Mouse (Mus musculus) brown adipose tissue, adult 24 weeks (tissue): ENCODE measurements around the gene Sema4g. TPM values are rescaled to one million over a fixed set of nuclear protein-coding genes. Genes with fewer than 3 reads are reported as not detected.

Experiments
- H3K27ac ChIP-seq: fragments of 200-500 bp; replicated peaks from 2 replicates; pipeline ENCODE4 v1.5.1; 2012; ENCODE audit warnings: low read depth, mild to moderate bottlenecking, low read length
- H3K4me1 ChIP-seq: fragments of 200-500 bp; 2 replicates; pipeline ENCODE4 v1.6.1; 2012; ENCODE audit warnings: low read length, mixed read lengths; ENCODE audit not compliant: control insufficient read depth, insufficient read depth, insufficient read length
- H3K4me3 ChIP-seq: fragments of 200-500 bp; 2 replicates; pipeline ENCODE4 v1.5.1; 2012; ENCODE audit warnings: low read depth, mild to moderate bottlenecking, low read length, moderate library complexity; ENCODE audit not compliant: insufficient read depth
- polyA plus RNA-seq: library from polyadenylated mRNA; stranded (reverse); fragments of >200 nt; gene quantifications from 2 replicates; pipeline ENCODE4 v1.2.4, GENCODE M21; 2012; ENCODE audit not compliant: missing spikeins, insufficient read depth, insufficient read length

Sema4g gene
- polyA plus RNA-seq, 1 experiment, result 0.55 TPM

- H3K27ac ChIP-seq, result no peak overlapping the region
- no peak overlapping the region for H3K4me3 ChIP-seq
- no peaks in the 10 kb centered on the region for H3K4me1 ChIP-seq
These were observed 23.7 kb downstream of the Sema4g start for GRCm38 (mm10) chr19:45012636-45013035.

- H3K27ac ChIP-seq, result no peak overlapping the region
- no peak overlapping the region for H3K4me3 ChIP-seq
- no peaks in the 10 kb centered on the region for H3K4me1 ChIP-seq
These were observed 24.8 kb downstream of the Sema4g start for GRCm38 (mm10) chr19:45013581-45014225.

GRCm38 (mm10) chr19:45014335-45014971 is 25.6 kb downstream of the Sema4g start, which contains the start of gene Lzts2:
TSS of gene Lzts2 (plus strand) at chr19:45014414.
- no peaks in the 10 kb centered on the region for H3K4me1 ChIP-seq
- peak within 1 kb of the TSS; percentile 92 for H3K4me3 ChIP-seq
- peak within 1 kb of the TSS; percentile 98 for H3K27ac ChIP-seq

GRCm38 (mm10) chr19:45014981-45015402 is 26.1 kb downstream of the Sema4g start:
- H3K4me1 ChIP-seq, result 0 out of 2 replicates have a peak, but pooled peaks cover 4% of the 10 kb centered on the region
- peak overlapping the region; percentile 92 for H3K4me3 ChIP-seq
- H3K27ac ChIP-seq, result peak overlapping the region; percentile 98

GRCm38 (mm10) chr19:45015518-45016281 is 26.8 kb downstream of the Sema4g start:
- Histone ChIP-seq H3K27ac (peak overlapping the region; percentile 98), H3K4me3 (peak overlapping the region; percentile 92), H3K4me1 (peaks cover 8% of the 10 kb centered on the region)

- Histone ChIP-seq H3K4me1 (peaks cover 17% of the 10 kb centered on the region), H3K27ac (peak overlapping the region; percentile 99), H3K4me3 (peak overlapping the region; percentile 92)
These were observed 27.7 kb downstream of the Sema4g start for GRCm38 (mm10) chr19:45016341-45017215.

- Histone ChIP-seq H3K27ac (peak overlapping the region; percentile 99), H3K4me1 (peaks cover 17% of the 10 kb centered on the region), H3K4me3 (peak overlapping the region; percentile 90)
These were observed 28.4 kb downstream of the Sema4g start for GRCm38 (mm10) chr19:45017216-45017771.

GRCm38 (mm10) chr19:45017909-45018308 is 29.0 kb downstream of the Sema4g start:
- Histone ChIP-seq H3K4me1 (peaks cover 17% of the 10 kb centered on the region), H3K4me3 (peak overlapping the region; percentile 90), H3K27ac (peak overlapping the region; percentile 99)

- H3K4me1 ChIP-seq, result peaks cover 17% of the 10 kb centered on the region
- peak overlapping the region; percentile 90 for H3K4me3 ChIP-seq
- peak overlapping the region; percentile 93 for H3K27ac ChIP-seq
These were observed 29.5 kb downstream of the Sema4g start for GRCm38 (mm10) chr19:45018351-45018831.

GRCm38 (mm10) chr19:45020348-45020747 is 31.4 kb downstream of the Sema4g start:
- Histone ChIP-seq H3K4me3 (peak overlapping the region; percentile 28), H3K4me1 (peaks cover 17% of the 10 kb centered on the region), H3K27ac (peak overlapping the region; percentile 71)

GRCm38 (mm10) chr19:45021362-45021761 is 32.5 kb downstream of the Sema4g start:
- Histone ChIP-seq H3K4me3 (no peak overlapping the region), H3K27ac (peak overlapping the region; percentile 50; the same call in 1 of the 2 replicates), H3K4me1 (peaks cover 17% of the 10 kb centered on the region)

GRCm38 (mm10) chr19:45023993-45024392 is 35.1 kb downstream of the Sema4g start:
- Histone ChIP-seq H3K4me3 (no peak overlapping the region), H3K4me1 (peaks cover 35% of the 10 kb centered on the region), H3K27ac (no peak overlapping the region)

- Histone ChIP-seq H3K4me1 (peaks cover 34% of the 10 kb centered on the region), H3K27ac (no peak overlapping the region), H3K4me3 (no peak overlapping the region)
These were observed 35.9 kb downstream of the Sema4g start for GRCm38 (mm10) chr19:45024775-45025174.

- Histone ChIP-seq H3K4me1 (peaks cover 28% of the 10 kb centered on the region), H3K27ac (no peak overlapping the region), H3K4me3 (no peak overlapping the region)
These were observed 37.2 kb downstream of the Sema4g start for GRCm38 (mm10) chr19:45025937-45026568.
